Mouse (Mus musculus) forebrain, embryonic 12.5 days (tissue): ENCODE measurements around the gene Nr1h4. TPM values are rescaled to one million over a fixed set of nuclear protein-coding genes. Genes with fewer than 3 reads are reported as not detected.

Source experiments
- ATAC-seq: fragments of 200-750 bp; cut with Nextera tagmentation; 2 replicates; pipeline ENCODE4 v1.8.0; 2017; ENCODE audit warnings: moderate TSS enrichment; ENCODE audit not compliant: low FRiP score
- H3K27ac ChIP-seq: fragments of 300-500 bp; sonication (generic); 2 replicates; pipeline ENCODE4 v1.5.1; 2016; ENCODE audit warnings: mild to moderate bottlenecking
- H3K27me3 ChIP-seq: fragments of 300-500 bp; sonication (generic); 2 replicates; pipeline ENCODE4 v1.6.1; 2016; ENCODE audit warnings: mild to moderate bottlenecking
- H3K36me3 ChIP-seq: fragments of 300-500 bp; sonication (generic); replicated peaks from 2 replicates; pipeline ENCODE4 v1.6.1; 2016; ENCODE audit warnings: mild to moderate bottlenecking
- H3K4me1 ChIP-seq: fragments of 300-500 bp; sonication (generic); 2 replicates; pipeline ENCODE4 v1.6.1; 2016
- H3K4me2 ChIP-seq: fragments of 300-500 bp; sonication (generic); 2 replicates; pipeline ENCODE4 v1.6.1; 2016; ENCODE audit warnings: mild to moderate bottlenecking, moderate library complexity
- H3K4me3 ChIP-seq: fragments of 300-500 bp; sonication (generic); replicated peaks from 2 replicates; pipeline ENCODE4 v1.5.1; 2016; ENCODE audit warnings: mild to moderate bottlenecking
- H3K9ac ChIP-seq: fragments of 300-500 bp; sonication (generic); 2 replicates; pipeline ENCODE4 v1.6.1; 2016; ENCODE audit warnings: mild to moderate bottlenecking
- H3K9me3 ChIP-seq: fragments of 300-500 bp; sonication (generic); 2 replicates; pipeline ENCODE4 v1.6.1; 2016
- WGBS: fragments of 180-500 bp; shearing (Covaris S2); methylation state at CpG from one replicate; pipeline ENCODE4 v1.1.7; 2016; 5-methylcytosine and 5-hydroxymethylcytosine counted together
- polyA plus RNA-seq: library from polyadenylated mRNA; unstranded; fragments of >200 nt; fragmentation: Nextera tagmentation; extraction: Ambion mirVana; gene quantifications from 2 replicates; pipeline ENCODE4 v1.2.1, GENCODE M21; 2016

Nr1h4 gene
- polyA plus RNA-seq, 1 experiment from 2014 or later, result not detected

DNA sequence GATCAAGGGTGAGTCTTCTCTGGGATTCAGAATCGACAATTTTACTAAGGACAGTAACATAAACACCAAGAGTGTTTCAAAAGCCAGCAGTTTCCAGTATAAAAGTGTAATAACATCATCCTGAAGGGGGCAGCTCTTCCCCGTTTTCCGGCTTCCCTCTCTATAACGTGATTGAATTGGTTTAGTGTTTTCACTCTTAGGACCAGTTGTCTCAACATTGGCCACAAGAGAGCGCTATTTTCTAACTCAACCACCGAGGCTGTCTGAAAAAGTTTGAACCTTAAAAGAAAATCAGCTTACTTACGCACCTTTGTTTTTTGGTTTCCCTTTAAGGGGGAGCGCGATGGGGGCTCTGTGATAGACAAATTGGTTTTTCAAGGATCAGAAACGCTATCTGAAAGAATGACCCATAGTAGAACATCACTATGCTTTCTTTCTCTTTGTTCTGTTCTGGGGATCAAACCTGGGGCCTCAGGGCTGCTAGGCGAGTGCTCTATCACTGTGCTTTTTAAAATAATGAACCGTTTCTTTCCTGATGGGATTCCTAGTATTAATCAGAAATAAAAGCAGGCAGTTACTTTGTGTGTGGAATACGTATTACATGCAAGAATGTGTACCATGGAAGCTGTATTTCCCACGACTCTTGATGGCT, 71.4 kb downstream of the Nr1h4 start:
- H3K4me3 ChIP-seq, result no peak overlapping the region
- no peak overlapping the region for H3K27ac ChIP-seq
- H3K4me1 ChIP-seq, result no peaks in the 10 kb centered on the region
- ATAC-seq, result peak; percentile 85
- no peak overlapping the region for H3K9ac ChIP-seq
- H3K9me3 ChIP-seq, result no peaks in the 10 kb centered on the region
- H3K27me3 ChIP-seq, result no peaks in the 10 kb centered on the region
- 16% methylated on average over 14 of the region's 14 CpGs for WGBS
- peak overlapping the region; percentile 33; the same call in 1 of the 2 replicates for H3K4me2 ChIP-seq
- no peaks in the 10 kb centered on the region for H3K36me3 ChIP-seq

DNA sequence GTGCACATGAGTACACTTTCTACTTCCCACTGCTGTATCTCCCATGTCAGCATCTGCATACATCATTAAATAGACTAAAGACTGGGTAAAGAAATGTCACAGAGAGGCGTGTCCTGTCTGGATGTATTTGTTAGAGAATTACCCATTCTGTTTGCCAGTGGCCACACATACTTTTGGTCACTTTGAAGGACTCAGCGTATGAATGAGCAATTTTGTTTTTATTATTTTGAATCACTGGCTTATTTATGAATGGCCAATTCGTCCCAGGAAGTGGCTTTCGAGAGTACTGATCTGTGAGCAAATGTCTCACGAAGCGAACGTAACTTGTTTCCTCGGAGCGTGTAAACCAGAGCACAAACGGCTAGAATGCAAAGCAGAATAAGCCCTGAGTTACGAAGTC, 72.4 kb downstream of the Nr1h4 start:
- no peaks in the 10 kb centered on the region for H3K27me3 ChIP-seq
- 68% methylated on average over 11 of the region's 11 CpGs for WGBS
- no peak for ATAC-seq
- H3K4me2 ChIP-seq, result no peak overlapping the region
- H3K4me1 ChIP-seq, result no peaks in the 10 kb centered on the region
- H3K9me3 ChIP-seq, result no peaks in the 10 kb centered on the region
- H3K27ac ChIP-seq, result no peak overlapping the region
- H3K9ac ChIP-seq, result no peak overlapping the region
- H3K4me3 ChIP-seq, result no peak overlapping the region
- H3K36me3 ChIP-seq, result no peaks in the 10 kb centered on the region

DNA sequence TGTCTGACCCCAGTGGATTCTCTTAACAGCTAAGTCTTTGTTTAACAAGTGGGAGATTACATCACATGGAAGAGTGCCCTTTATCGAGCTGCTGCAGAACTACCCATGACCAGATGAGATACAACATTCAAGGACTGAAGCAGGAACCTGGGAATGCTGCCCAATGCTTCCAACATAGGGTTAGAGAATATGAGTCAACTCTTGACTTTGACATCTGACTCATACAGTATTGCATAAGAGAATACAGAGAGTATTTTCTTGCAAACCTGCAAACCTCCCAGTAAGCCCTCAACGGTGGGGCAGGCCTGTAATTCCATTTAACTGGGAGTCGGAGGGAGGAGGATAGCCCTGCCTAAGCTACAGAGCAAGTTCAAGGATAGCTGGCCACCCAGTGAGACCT, 74.6 kb downstream of the Nr1h4 start:
- no peaks in the 10 kb centered on the region for H3K36me3 ChIP-seq
- no peak overlapping the region for H3K9ac ChIP-seq
- no peak overlapping the region for H3K4me2 ChIP-seq
- no peaks in the 10 kb centered on the region for H3K9me3 ChIP-seq
- ATAC-seq, result no peak
- no peak overlapping the region for H3K27ac ChIP-seq
- WGBS, result 73% methylated on average over 3 of the region's 3 CpGs
- 0 out of 2 replicates have a peak, but pooled peaks cover 4% of the 10 kb centered on the region for H3K4me1 ChIP-seq
- H3K4me3 ChIP-seq, result no peak overlapping the region
- no peaks in the 10 kb centered on the region for H3K27me3 ChIP-seq

DNA sequence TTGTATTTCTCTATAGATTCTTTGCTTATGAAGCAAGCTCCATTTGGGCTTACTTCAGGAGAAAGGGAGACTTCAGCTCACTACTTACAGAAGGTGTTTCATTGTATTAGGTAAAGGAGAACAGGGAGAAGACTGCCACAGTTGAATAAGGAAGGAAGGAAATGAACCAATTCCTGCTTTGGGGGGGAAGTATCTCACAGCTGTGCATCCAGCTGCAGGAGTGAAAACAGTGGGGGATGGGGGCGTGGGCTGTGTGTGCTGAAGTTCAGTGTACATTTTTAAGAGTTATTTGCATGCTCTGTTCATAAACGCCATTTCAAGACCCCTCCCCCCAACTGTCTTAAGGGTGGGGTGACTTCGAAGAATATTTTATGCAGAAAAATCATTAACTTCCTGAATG, 79.6 kb downstream of the Nr1h4 start:
- Histone ChIP-seq H3K27me3 (no peaks in the 10 kb centered on the region), H3K9ac (no peak overlapping the region), H3K27ac (no peak overlapping the region), H3K4me2 (no peak overlapping the region), H3K4me3 (no peak overlapping the region), H3K9me3 (no peaks in the 10 kb centered on the region), H3K4me1 (0 out of 2 replicates have a peak, but pooled peaks cover 4% of the 10 kb centered on the region), H3K36me3 (no peaks in the 10 kb centered on the region)
- no peak for ATAC-seq
- WGBS, result 83% methylated on average over 3 of the region's 3 CpGs

DNA sequence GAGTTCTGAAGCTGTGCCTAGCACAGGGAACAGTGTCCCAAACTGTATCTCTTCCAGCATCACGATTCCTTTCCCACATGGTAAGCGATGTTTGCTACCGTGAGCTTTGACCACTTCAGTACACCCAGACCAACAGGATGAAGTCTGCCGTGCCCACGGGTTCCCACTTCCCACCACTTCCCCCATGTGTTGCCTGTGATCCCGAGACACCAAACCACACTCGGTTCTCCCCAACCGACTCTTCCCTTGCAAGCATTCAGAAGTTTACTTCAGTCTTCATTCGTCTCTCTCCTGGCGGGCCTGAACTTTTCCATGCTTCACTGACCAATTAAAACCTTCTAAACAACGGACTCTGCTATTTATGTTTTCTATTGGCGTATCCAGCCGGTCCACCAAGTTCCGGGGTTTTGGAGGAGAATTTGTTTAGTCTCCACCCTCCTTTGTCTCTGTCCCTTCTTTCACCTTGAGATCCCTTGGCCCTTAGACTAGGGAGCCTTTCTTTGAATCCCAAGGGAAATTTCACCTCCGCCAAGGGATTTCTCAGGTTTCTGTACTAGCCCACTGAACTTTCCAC, 80.2 kb downstream of the Nr1h4 start:
- Histone ChIP-seq H3K4me2 (no peak overlapping the region), H3K9me3 (no peaks in the 10 kb centered on the region), H3K9ac (no peak overlapping the region), H3K36me3 (no peaks in the 10 kb centered on the region), H3K27me3 (no peaks in the 10 kb centered on the region; the same call in 1 of the 2 replicates), H3K4me3 (no peak overlapping the region), H3K4me1 (0 out of 2 replicates have a peak, but pooled peaks cover 4% of the 10 kb centered on the region), H3K27ac (no peak overlapping the region)
- ATAC-seq, result no peak
- WGBS, result 88% methylated on average over 15 of the region's 15 CpGs

DNA sequence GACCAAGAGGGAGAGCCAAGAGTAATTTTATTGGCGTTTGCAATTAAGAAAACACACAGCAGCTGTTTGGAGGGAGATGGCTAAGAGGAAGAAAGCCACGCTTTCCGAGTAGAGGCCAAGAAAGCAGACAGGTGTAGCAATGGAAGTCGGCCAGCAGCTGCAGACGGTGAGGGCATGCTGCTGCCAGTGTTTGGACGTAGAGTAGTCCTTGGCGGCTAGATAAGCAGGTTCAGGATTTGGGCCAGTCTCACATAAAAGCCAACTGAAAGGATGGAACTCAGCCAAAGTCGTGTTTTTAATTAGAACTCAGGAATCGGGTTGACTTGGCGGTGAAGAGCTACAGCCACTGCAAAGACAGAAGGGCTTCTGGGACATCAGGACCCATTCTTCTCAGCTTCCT, 83.0 kb downstream of the Nr1h4 start:
- Histone ChIP-seq H3K9me3 (no peaks in the 10 kb centered on the region), H3K27me3 (peaks cover 8% of the 10 kb centered on the region; the same call in 1 of the 2 replicates), H3K9ac (no peak overlapping the region), H3K4me3 (no peak overlapping the region), H3K4me2 (no peak overlapping the region), H3K36me3 (no peaks in the 10 kb centered on the region), H3K27ac (no peak overlapping the region), H3K4me1 (0 out of 2 replicates have a peak, but pooled peaks cover 4% of the 10 kb centered on the region)
- WGBS, result 76% methylated on average over 10 of the region's 10 CpGs
- ATAC-seq, result no peak

DNA sequence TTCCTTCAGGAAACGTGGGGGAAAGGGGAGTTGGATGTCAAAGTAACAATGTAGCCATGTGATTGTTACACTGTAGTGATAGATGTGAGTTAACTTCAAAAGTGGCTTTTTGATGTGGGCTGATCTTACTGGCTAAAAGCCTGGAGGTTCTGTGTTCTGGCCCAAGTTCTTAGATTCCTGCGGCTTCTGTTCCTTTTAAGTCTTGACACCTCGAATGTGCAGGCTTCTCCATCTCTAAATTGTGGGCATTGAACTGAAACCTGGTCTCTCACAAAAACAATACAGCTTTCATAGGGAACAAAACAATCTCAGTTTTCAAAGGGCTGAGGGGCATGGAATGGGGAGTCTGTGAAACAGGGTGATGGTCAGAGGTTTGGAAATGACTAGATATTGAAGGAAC, 89.0 kb downstream of the Nr1h4 start:
- no peak overlapping the region for H3K27ac ChIP-seq
- H3K9ac ChIP-seq, result peak overlapping the region; percentile 74; the same call in 1 of the 2 replicates
- H3K4me3 ChIP-seq, result peak overlapping the region; percentile 64
- peaks cover 13% of the 10 kb centered on the region for H3K4me1 ChIP-seq
- 0 out of 2 replicates have a peak, but pooled peaks cover 6% of the 10 kb centered on the region for H3K36me3 ChIP-seq
- WGBS, result 33% methylated on average over 3 of the region's 3 CpGs
- no peak for ATAC-seq
- peaks cover 34% of the 10 kb centered on the region for H3K27me3 ChIP-seq
- H3K4me2 ChIP-seq, result peak overlapping the region; percentile 85
- no peaks in the 10 kb centered on the region for H3K9me3 ChIP-seq

DNA sequence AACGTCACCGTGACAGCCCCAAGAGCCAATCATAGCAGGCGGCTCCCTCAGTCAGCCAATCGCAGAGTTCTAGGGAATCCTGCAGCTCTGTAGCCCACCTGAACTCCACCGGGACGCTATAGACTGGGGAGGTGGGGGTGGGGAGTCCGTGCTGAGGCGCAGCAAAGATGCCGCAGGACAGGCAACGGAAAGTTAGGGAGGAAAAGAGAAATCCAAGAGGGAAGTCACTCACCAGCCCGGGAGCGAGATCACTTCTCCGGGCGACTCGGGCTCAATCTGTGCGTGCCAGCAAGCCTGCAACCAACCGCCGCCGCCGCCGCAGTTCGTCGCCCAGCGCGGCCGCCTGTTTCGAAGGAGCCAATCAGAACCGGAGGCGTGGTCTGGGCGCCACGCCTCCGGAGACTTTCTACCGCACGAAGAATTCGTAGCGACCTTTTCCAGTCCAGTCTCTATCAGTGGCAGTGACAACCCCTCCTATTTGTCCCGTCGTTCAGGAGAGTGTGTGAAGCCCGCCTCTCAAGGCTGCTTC, 89.7 kb downstream of the Nr1h4 start, which contains the start of gene Gas2l3:
Gas2l3 (minus strand) TSS at position 345 of the 529 bp plus-strand sequence.
- Histone ChIP-seq H3K4me2 (peak within 1 kb of the TSS; percentile 85), H3K36me3 (0 out of 2 replicates have a peak, but pooled peaks cover 6% of the 10 kb centered on the region), H3K9ac (peak within 1 kb of the TSS; percentile 74), H3K27me3 (peaks cover 40% of the 10 kb centered on the region), H3K27ac (peak within 1 kb of the TSS; percentile 61; the same call in 1 of the 2 replicates), H3K9me3 (no peaks in the 10 kb centered on the region), H3K4me1 (peaks cover 13% of the 10 kb centered on the region), H3K4me3 (peak within 1 kb of the TSS; percentile 64)
- under 1% methylated on average over 39 of the region's 39 CpGs for whole genome bisulfite sequencing
- peak; percentile 95 for ATAC-seq

DNA sequence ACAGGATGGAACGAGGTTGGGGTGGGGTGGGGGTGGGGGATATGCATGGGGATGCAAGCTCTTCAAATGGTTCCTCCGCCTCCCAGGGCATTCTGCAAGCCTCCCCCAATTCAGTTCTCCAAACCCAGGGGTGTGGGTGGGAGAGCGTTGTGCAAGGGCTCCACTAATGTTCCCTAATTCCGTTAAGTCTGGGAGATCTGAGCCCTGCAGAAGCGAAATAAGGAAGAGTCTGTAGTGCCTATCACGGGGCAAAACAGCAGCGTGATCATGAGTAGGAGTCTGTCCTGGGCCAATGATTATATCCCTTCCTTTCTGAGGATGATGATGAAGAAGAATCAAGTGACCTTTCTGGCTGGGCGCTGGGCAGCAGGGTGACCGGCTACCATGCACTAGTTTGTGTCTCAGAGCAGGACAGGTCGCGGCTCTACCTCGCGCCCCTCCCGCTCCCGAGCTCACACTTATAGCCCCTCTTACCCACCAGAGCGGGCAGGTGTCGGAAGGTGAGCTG, 90.2 kb downstream of the Nr1h4 start:
- Histone ChIP-seq H3K4me2 (peak overlapping the region; percentile 85), H3K36me3 (0 out of 2 replicates have a peak, but pooled peaks cover 6% of the 10 kb centered on the region), H3K4me3 (peak overlapping the region; percentile 64), H3K9ac (peak overlapping the region; percentile 74), H3K9me3 (no peaks in the 10 kb centered on the region), H3K4me1 (peaks cover 14% of the 10 kb centered on the region), H3K27me3 (peaks cover 45% of the 10 kb centered on the region), H3K27ac (0 out of 2 replicates have a peak overlapping the region, but pooled peaks have one; percentile 61)
- 1% methylated on average over 17 of the region's 17 CpGs for WGBS
- no peak for ATAC-seq

DNA sequence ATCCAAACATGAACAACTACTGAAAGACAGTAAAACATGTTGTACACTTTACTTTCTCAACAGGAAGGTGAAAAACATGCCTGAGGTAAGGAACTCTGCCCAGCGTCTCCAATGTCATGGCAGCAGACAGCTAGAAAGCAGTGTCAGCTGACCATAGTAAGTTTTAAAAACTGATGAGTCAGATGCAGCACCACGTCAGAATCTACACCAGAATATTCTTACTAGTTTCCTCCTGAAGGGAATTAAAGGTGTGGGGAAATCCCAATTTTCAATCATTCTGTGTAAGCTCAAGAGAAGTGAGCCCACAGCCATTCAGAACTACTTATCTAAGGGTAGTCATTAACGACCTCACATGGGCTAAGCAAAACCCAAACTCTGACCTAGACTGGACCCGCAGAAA, 90.7 kb downstream of the Nr1h4 start:
- H3K27me3 ChIP-seq, result peaks cover 50% of the 10 kb centered on the region
- H3K4me3 ChIP-seq, result peak overlapping the region; percentile 64
- ATAC-seq, result no peak
- peak overlapping the region; percentile 85 for H3K4me2 ChIP-seq
- no peaks in the 10 kb centered on the region for H3K9me3 ChIP-seq
- H3K36me3 ChIP-seq, result 0 out of 2 replicates have a peak, but pooled peaks cover 6% of the 10 kb centered on the region
- H3K9ac ChIP-seq, result peak overlapping the region; percentile 74; the same call in 1 of the 2 replicates
- H3K4me1 ChIP-seq, result peaks cover 18% of the 10 kb centered on the region
- H3K27ac ChIP-seq, result no peak overlapping the region
- 25% methylated on average over 4 of the region's 4 CpGs for WGBS

DNA sequence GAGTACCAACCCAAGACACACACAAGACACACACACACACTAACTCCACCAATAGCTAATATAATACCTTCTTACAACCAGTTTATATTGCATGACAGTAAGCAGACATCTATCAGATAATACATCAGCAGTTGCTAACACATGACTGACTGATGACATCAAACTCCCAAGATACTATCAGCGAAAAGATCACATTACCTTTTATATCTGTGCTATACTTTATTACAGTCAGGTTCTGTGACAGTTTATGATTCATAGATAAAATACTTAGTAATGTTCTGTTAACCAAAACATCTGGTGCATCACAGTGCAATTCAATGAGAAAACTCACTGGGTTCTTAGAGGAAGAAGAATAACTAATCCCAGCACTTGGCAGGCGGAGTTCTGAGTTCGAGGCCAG, 91.4 kb downstream of the Nr1h4 start:
- Histone ChIP-seq H3K27ac (no peak overlapping the region), H3K4me3 (no peak overlapping the region), H3K9ac (no peak overlapping the region), H3K9me3 (no peaks in the 10 kb centered on the region), H3K4me1 (peaks cover 22% of the 10 kb centered on the region), H3K4me2 (no peak overlapping the region), H3K36me3 (0 out of 2 replicates have a peak, but pooled peaks cover 6% of the 10 kb centered on the region), H3K27me3 (peaks cover 57% of the 10 kb centered on the region)
- WGBS, result 94% methylated on average over 3 of the region's 3 CpGs
- ATAC-seq, result no peak

DNA sequence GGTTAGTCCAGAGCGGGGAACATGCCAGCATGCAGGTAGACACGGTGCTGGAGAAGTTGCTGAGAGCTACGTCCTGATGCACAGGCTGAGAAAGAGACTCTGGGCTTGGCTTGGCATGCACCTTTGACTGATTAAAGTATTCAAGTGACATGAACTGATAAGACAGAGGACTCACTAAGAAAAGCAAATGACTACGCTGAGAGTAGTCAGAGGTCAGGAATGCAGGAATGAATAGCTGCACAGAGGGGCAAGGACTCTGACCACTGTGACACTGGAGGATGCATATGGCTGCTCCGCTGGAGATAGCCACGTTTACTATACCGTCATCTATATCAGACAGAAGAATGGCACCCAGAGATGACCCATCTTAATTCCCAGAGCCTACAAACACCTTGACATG, 94.0 kb downstream of the Nr1h4 start:
- Histone ChIP-seq H3K4me3 (no peak overlapping the region), H3K4me2 (no peak overlapping the region), H3K4me1 (peaks cover 38% of the 10 kb centered on the region), H3K36me3 (0 out of 2 replicates have a peak, but pooled peaks cover 6% of the 10 kb centered on the region), H3K9me3 (no peaks in the 10 kb centered on the region), H3K27me3 (peaks cover 61% of the 10 kb centered on the region), H3K27ac (no peak overlapping the region), H3K9ac (no peak overlapping the region)
- ATAC-seq, result no peak
- WGBS, result 85% methylated on average over 7 of the region's 7 CpGs
